Mouse (Mus musculus): ENCODE measurements around the gene Gabbr2.

Gabbr2 gene

GRCm38 (mm10) chr4:46991016-46991958 lies at the start of gene Gabbr2:
TSS of gene Gabbr2 (minus strand) at chr4:46991873.
- no peak for DNase-seq (ENCODE audit: low spot score)

DNA sequence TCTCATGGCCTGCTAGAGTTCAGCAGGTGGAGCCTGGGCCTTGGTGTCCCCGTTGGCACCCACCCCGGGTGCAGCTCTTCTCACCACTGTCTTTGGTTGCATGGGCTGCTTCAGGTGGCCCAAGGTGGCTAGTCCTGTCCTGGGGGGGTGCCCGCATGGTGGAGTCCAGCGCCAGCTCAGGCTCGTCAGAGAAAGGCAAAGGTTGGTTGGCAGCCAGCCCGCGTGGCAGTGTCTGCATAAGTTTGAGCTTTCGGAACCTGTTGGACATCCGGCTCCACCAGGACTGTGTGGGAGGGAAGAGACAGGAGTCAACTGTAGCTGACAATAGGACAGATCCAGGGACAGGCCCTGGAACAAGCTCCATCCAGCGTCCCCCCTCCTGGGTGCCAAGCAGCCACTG lies 47.9 kb upstream of the Gabbr2 start:
- no peak for DNase-seq (ENCODE audit: low spot score)

DNA sequence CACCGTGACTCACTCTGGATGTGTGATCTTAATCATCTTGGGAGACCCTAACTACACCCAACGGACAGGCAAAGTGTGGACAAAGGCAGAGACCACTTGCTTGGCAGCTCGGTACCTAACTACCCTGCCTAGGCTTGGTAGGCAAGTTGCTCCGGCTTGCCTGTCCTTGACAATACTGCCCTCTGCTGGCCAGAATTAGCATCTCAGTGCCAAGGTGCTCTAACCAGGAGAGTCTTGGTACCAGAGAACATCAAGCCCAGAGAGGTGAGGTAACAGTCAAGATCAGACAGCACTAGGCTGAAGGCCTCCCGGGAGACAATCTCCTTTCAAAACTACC lies 45.6 kb upstream of the Gabbr2 start:
- peak; percentile 40 for DNase-seq (ENCODE audit: low spot score)

DNA sequence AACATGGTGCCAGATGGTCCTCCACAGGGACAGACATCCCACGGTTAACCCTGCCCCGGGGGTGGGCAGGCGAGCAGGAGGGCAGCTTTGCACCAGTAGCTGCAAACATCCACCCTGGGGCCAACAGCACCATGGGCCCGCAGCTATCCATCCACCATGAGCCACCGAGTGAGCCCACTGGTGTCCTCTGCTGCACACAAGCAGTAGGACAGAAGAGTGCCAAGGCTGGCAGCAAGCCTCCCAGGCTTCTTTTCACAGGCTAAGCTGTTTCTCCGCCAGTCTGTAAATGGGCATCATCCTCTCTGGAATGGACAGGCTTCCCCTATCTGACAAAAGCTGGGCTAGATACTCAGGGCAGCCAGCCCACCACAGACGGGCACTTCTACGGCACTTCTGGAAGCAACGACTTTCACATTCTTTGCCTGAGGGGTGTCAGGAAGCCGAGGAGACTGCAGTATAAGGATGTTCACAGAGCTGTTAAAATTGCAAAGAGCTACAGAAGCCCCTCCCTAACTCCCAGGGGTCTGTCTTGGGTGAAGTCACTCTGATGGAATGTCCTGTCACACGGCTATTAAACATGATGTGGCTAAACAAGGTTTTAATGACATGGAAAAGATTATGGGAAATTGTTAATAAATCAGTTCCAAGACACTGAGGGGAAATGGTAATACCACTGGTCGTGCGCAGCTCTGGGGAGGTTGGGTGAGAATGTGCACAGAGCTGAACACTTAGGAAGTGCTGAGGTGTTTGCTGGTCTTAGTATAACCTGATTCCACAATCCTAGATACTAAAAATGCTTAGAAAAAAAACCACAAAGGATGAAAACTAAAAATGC lies 45.0 kb upstream of the Gabbr2 start:
- no peak for DNase-seq (ENCODE audit: low spot score)

- no peak for DNase-seq (ENCODE audit: low spot score)
Measured at GRCm38 (mm10) chr4:47035536-47035935, 43.9 kb upstream of the Gabbr2 start.

- DNase-seq (ENCODE audit: low spot score) = no peak
Measured at GRCm38 (mm10) chr4:47032171-47032570, 40.5 kb upstream of the Gabbr2 start.

- no peak for DNase-seq (ENCODE audit: low spot score)
Measured at GRCm38 (mm10) chr4:47028791-47029190, 37.1 kb upstream of the Gabbr2 start.

- no peak for DNase-seq (ENCODE audit: low spot score)
Measured at GRCm38 (mm10) chr4:47023949-47024348, 32.3 kb upstream of the Gabbr2 start.

DNA sequence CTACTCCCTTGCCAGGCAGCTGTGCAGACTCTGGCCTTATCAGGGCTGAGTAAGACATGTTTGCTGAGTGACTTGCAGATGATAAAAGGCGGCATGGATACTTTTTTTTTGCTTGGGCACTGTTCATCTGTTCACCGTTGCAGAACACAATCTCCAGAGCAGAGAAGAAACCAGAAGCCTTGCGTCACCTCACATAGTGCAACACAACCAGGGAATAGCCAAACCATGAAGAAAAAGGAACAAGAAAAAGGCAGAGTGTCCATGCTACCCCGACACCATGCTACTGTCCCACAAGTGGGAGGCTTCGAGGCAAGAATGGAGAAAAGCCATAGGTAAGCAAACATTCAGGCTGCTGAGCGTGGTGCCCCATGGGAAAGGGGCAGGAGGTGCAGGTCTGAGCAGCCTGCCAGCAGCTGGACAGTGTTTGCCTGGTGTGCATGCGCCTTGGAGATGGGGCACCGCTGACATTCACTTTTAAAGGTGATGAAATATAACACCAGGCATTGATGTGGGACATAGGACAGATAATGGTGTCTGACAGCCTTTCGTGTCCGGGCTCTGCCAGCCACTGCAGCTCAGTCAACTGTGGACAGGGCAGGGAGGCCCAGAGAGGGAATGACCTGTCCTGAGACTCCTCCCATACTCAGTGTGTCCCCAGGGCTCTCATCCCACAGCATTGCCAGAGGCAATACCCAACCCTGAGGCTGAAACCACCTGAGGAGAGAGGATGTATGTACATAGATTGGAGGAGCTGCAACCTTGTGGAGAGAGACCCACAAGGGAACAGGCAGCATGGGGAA lies 31.3 kb upstream of the Gabbr2 start:
- no peak for DNase-seq (ENCODE audit: low spot score)

GRCm38 (mm10) chr4:47020563-47020962 lies 28.9 kb upstream of the Gabbr2 start:
- peak; percentile 23 for DNase-seq (ENCODE audit: low spot score)

- peak; percentile 39 for DNase-seq (ENCODE audit: low spot score)
Measured at GRCm38 (mm10) chr4:47015156-47015555, 23.5 kb upstream of the Gabbr2 start.

DNA sequence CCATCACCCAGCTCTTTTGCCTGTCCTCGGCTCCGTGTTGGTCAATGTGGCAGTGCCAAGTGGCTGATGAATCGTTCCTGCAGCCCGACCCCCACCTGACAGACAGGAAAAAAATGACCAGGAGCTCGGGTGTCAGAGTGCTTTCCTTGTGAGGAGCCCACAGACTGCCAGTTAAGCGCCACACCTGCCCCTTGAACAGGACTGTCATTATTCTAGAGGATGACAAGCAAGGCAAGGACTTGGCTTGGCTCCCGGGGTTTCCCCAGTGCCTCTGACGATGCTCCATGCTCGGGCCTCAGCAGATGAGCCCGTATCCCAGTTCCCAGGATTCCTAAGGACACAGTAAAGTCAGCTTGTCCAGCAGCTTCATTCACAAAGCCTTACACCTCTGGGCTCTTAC lies 20.8 kb upstream of the Gabbr2 start:
- no peak for DNase-seq (ENCODE audit: low spot score)

DNA sequence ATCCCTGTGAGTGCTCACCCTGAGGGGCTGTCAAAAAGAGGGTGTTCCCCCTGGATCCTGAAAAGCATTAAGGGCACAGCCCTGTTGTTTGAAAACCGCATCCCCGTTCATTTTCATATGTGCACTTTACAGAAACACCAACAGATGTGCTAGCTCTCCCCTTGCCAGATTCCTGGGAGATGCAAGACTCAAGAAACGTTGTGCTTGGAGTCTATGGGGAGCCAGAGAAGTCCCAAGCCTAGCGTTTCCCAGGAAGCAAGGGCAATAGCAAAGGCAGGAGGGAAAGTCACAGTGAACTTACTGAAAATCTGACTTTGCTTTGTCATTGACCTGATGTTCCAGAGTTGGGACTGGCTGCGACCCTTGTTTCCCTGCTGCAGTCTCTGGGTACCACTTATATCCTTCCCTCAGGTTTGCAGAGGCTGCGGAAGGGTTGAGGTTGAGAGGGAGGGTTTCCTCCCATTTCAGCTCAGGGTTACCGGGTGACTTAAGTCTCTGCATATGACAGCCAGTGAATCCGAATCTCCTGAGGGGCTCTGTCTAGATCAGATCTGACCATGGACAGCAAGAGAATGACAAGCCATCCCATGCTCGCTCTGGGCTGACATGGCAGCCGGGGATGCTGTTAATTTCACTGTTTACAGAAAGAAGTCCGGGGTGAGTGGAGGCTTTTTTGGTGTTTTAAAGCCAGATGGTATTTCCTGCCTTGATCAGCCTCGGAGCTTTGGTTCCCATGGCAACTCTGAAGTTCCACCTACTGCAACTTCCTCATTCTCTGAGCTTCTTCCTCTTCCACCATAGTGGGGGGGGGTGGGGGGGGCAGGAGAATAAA lies 18.9 kb upstream of the Gabbr2 start:
- no peak for DNase-seq (ENCODE audit: low spot score)

GRCm38 (mm10) chr4:47000626-47001395 lies 9.1 kb upstream of the Gabbr2 start:
- DNase-seq (ENCODE audit: low spot score) = no peak

- no peak for DNase-seq (ENCODE audit: low spot score)
Measured at GRCm38 (mm10) chr4:46997969-46998368, 6.3 kb upstream of the Gabbr2 start.

DNA sequence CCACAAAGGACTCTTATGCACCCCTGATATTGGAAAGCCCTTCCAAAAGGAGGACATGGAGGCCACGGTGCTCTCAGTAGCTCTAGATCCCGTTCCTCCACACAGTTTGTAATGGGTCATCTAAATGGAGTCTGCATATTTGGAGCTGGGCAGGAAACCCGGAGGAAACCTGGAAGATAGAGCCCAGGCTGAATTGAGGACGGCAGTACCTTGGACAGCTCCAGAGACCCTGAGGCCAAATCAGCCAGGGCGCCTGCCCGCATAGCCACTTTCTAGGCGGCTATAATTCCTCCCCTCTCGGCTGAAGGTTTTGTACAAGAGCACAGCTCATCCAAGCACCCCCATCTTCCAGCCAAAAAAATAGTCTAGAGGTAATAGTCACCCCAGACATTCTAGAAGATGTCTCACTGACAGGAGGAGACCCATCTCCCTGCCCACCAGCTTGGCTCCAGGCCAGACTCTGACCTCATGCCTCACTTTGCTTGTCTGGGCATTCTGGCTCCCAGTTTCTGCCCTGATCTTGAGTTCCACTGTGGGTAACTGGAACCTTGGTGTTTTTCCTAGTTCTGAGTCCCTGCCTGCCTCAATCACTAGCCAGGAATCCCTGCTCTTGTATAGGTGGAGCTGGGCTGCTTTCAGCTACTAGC lies 1.3 kb upstream of the Gabbr2 start:
- peak; percentile 42 for DNase-seq (ENCODE audit: low spot score)

DNA sequence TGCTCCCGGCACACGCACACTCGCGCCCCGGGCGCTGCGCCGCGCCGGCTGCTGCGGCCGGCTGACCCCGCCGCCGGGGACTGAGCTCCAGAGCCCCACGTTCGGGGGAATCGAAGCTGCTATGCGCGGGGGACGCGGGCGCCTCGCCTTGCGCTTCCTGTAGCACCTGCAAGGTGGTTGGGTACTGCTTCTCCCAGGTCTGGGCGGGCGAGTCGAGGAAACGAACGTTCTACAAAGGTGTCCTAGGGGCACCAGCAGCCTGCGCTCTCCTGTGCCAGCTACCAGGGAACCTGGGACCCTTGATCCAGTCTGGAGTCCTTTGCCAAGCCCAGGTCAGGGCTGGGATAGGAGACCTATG lies 265 bp upstream of the Gabbr2 start:
- DNase-seq (ENCODE audit: low spot score) = no peak

DNA sequence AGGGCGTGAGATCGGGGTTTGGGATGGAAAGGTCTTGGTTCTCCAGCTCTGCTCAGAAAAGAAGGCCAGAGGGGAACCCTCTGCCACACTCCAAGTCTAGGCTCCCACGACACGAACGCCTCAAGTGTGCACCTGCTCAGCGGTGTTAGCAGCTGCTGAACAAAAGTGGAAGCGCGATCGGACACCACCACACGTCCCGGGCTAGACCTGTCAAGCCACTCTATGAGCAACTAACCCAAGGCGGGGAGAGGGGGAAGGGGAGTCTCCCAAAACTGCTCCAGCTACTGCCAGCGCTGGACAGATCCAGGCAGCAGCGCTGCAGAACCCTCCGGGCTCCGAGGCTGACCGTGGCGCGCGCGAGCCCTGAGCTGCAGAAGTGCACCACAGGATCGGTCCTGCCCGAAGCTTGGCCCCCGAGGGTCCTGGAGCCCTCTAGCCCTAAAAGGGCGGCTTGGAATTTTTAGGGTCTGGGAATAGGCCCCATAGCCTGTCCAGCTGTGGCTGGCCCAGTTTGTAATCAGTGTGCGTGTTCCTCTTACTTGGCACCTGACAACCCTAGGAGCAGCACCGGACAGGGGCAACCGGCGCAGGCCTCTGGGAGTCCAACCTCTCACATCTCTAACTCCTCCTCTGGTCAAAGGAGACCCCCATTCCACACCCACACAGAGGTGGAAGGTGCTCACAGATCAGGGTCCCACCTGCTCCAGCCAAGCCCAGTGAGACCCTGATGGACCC lies 1.2 kb downstream of the Gabbr2 start:
- no peak for DNase-seq (ENCODE audit: low spot score)

- peak; percentile 50 for DNase-seq (ENCODE audit: low spot score)
Measured at GRCm38 (mm10) chr4:46989842-46990241, 1.8 kb downstream of the Gabbr2 start.

Measured in yolk sac, embryonic 10.5 days (tissue).